In the genomic region with DNA sequence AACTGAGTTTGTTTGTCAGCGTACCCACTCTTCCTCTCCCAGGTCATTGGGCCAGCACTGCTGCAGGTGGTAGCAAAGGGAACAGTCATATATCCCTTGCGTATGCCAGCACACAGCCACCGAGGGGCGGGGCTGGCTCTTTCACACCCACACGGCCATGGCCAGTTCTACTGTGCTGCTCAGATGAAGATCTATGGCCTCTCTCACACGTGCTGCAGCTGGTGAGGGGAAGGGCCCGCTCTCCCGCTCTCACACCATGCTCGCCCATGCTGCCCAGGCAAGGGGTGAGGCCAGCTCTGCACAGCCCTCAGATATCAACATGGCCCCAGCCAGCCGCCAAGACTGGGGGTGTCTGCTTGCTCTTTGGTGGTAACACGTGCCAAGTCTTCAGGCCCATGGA, we compare ENCODE assay signal across 22 mouse cellular contexts. TPM values are rescaled to one million over a fixed set of nuclear protein-coding genes. Genes with fewer than 3 reads are reported as not detected.
DNase-seq lines count a peak whose midpoint lies in the region; ATAC-seq and TF ChIP-seq lines count a peak whose summit lies in the region.
"Had no signal": no experiment of that assay in that cellular context is flagged by ENCODE, and none has a peak within 500 bp of the region (broad histone marks: within the 10 kb centered on the region; RNA-seq: fewer than 3 reads in every experiment).

No protein-coding gene starts in this region.

- no peak for TF ChIP-seq CTCF in hindbrain, postnatal 0 days (IDR thresholded peaks at IDR 0.05; ENCODE audit: low read depth)

- 87% methylated on average over 11 of the region's 11 CpGs for WGBS in forebrain, embryonic 11.5 days
- WGBS in forebrain, embryonic 10.5 days, result 88% methylated on average over 11 of the region's 11 CpGs
- WGBS in hindbrain, postnatal 0 days, result 87% methylated on average over 11 of the region's 11 CpGs
- WGBS in hindbrain, embryonic 11.5 days, result 89% methylated on average over 11 of the region's 11 CpGs
- 86% methylated on average over 11 of the region's 11 CpGs for WGBS in midbrain, embryonic 11.5 days
- 90% methylated on average over 11 of the region's 11 CpGs for WGBS in midbrain, embryonic 15.5 days

- H3K4me2 ChIP-seq in forebrain, embryonic 11.5 days (ENCODE audit: low read depth, low read length, severe bottlenecking), result no peak overlapping the region
- H3K4me2 ChIP-seq in hindbrain, postnatal 0 days (ENCODE audit: low read depth, low read length), result no peak overlapping the region
- no peak overlapping the region for H3K4me2 ChIP-seq in hindbrain, embryonic 11.5 days (replicated peaks; ENCODE audit: low read depth, low read length)
- no peak overlapping the region for H3K4me2 ChIP-seq in midbrain, embryonic 11.5 days
- no peak overlapping the region for H3K4me2 ChIP-seq in midbrain, embryonic 15.5 days
- H3K4me2 ChIP-seq: heart, embryonic 11.5 days; hindbrain, embryonic 13.5 days; intestine, embryonic 15.5 days had no signal

- H3K27me3 ChIP-seq in forebrain, embryonic 11.5 days (ENCODE audit: control insufficient read depth, insufficient read depth, low read length), result no peaks in the 10 kb centered on the region
- H3K27me3 ChIP-seq in forebrain, embryonic 10.5 days (ENCODE audit: poor library complexity, severe bottlenecking), result no peaks in the 10 kb centered on the region
- H3K27me3 ChIP-seq in hindbrain, postnatal 0 days (ENCODE audit: insufficient read depth, low read length), result no peaks in the 10 kb centered on the region
- H3K27me3 ChIP-seq in hindbrain, embryonic 11.5 days (ENCODE audit: control insufficient read depth, insufficient read depth, low read length), result no peaks in the 10 kb centered on the region
- no peaks in the 10 kb centered on the region for H3K27me3 ChIP-seq in midbrain, embryonic 11.5 days (ENCODE audit: control insufficient read depth, insufficient read depth, low read length)
- no peaks in the 10 kb centered on the region for H3K27me3 ChIP-seq in midbrain, embryonic 15.5 days (replicated peaks)
- H3K27me3 ChIP-seq: hindbrain, embryonic 13.5 days; intestine, embryonic 15.5 days had no signal

- 0 out of 2 replicates have a peak, but pooled peaks have one; percentile 44 for ATAC-seq in forebrain, embryonic 11.5 days (replicated peaks; ENCODE audit: low FRiP score)
- peak; percentile 24; the same call in 1 of the 2 replicates for ATAC-seq in hindbrain, postnatal 0 days
- ATAC-seq in hindbrain, embryonic 11.5 days (ENCODE audit: low FRiP score), result no peak; the same call in 1 of the 2 replicates
- ATAC-seq in midbrain, embryonic 11.5 days (ENCODE audit: low FRiP score), result 0 out of 2 replicates have a peak, but pooled peaks have one; percentile 35
- no peak for ATAC-seq in midbrain, embryonic 15.5 days (replicated peaks)
- ATAC-seq: intestine, embryonic 15.5 days had no signal

- H3K4me1 ChIP-seq in forebrain, embryonic 11.5 days (replicated peaks; ENCODE audit: control insufficient read depth, insufficient read depth, low read length), result no peaks in the 10 kb centered on the region
- no peaks in the 10 kb centered on the region for H3K4me1 ChIP-seq in forebrain, embryonic 10.5 days
- H3K4me1 ChIP-seq in hindbrain, postnatal 0 days (ENCODE audit: insufficient read depth, low read length), result no peaks in the 10 kb centered on the region
- no peaks in the 10 kb centered on the region for H3K4me1 ChIP-seq in hindbrain, embryonic 11.5 days (replicated peaks; ENCODE audit: control insufficient read depth, insufficient read depth, low read length)
- H3K4me1 ChIP-seq in midbrain, embryonic 11.5 days (ENCODE audit: control insufficient read depth, insufficient read depth, low read length), result no peaks in the 10 kb centered on the region
- H3K4me1 ChIP-seq in midbrain, embryonic 15.5 days, result no peaks in the 10 kb centered on the region
- H3K4me1 ChIP-seq: hindbrain, embryonic 13.5 days; intestine, embryonic 15.5 days; midbrain, embryonic 10.5 days had no signal

- no peaks in the 10 kb centered on the region for H3K36me3 ChIP-seq in forebrain, embryonic 11.5 days (ENCODE audit: control insufficient read depth, insufficient read depth, low read length)
- H3K36me3 ChIP-seq in forebrain, embryonic 10.5 days (replicated peaks), result no peaks in the 10 kb centered on the region
- H3K36me3 ChIP-seq in hindbrain, postnatal 0 days (ENCODE audit: insufficient read depth, low read length), result no peaks in the 10 kb centered on the region
- no peaks in the 10 kb centered on the region for H3K36me3 ChIP-seq in hindbrain, embryonic 11.5 days (ENCODE audit: control insufficient read depth, insufficient read depth, low read length)
- no peaks in the 10 kb centered on the region for H3K36me3 ChIP-seq in midbrain, embryonic 11.5 days (ENCODE audit: control insufficient read depth, insufficient read depth, low read length)
- no peaks in the 10 kb centered on the region for H3K36me3 ChIP-seq in midbrain, embryonic 15.5 days (replicated peaks)
- H3K36me3 ChIP-seq: hindbrain, embryonic 13.5 days; intestine, embryonic 15.5 days; midbrain, embryonic 10.5 days had no signal

- no peak overlapping the region for H3K4me3 ChIP-seq in forebrain, embryonic 11.5 days (ENCODE audit: low read depth, low read length)
- no peak overlapping the region for H3K4me3 ChIP-seq in forebrain, embryonic 10.5 days
- H3K4me3 ChIP-seq in hindbrain, postnatal 0 days (ENCODE audit: low read length), result no peak overlapping the region
- H3K4me3 ChIP-seq in hindbrain, embryonic 11.5 days (ENCODE audit: low read depth, low read length), result no peak overlapping the region
- no peak overlapping the region for H3K4me3 ChIP-seq in midbrain, embryonic 11.5 days (ENCODE audit: low read depth, low read length)
- H3K4me3 ChIP-seq in midbrain, embryonic 15.5 days, result no peak overlapping the region
- H3K4me3 ChIP-seq: hindbrain, embryonic 13.5 days; intestine, embryonic 15.5 days; left cerebral cortex, adult 2 months; midbrain, embryonic 10.5 days had no signal

- H3K9me3 ChIP-seq in forebrain, embryonic 11.5 days (ENCODE audit: control insufficient read depth, low read length), result no peaks in the 10 kb centered on the region
- no peaks in the 10 kb centered on the region for H3K9me3 ChIP-seq in forebrain, embryonic 10.5 days
- no peaks in the 10 kb centered on the region for H3K9me3 ChIP-seq in hindbrain, postnatal 0 days (ENCODE audit: low read length)
- no peaks in the 10 kb centered on the region for H3K9me3 ChIP-seq in hindbrain, embryonic 11.5 days (ENCODE audit: control insufficient read depth, low read length)
- no peaks in the 10 kb centered on the region for H3K9me3 ChIP-seq in midbrain, embryonic 11.5 days (ENCODE audit: control insufficient read depth, low read length)
- H3K9me3 ChIP-seq in midbrain, embryonic 15.5 days, result no peaks in the 10 kb centered on the region
- H3K9me3 ChIP-seq: hindbrain, embryonic 13.5 days; intestine, embryonic 15.5 days; midbrain, embryonic 10.5 days had no signal

- no peak overlapping the region for H3K27ac ChIP-seq in forebrain, embryonic 11.5 days (ENCODE audit: low read depth, low read length)
- H3K27ac ChIP-seq in forebrain, embryonic 10.5 days, result no peak overlapping the region
- H3K27ac ChIP-seq in hindbrain, postnatal 0 days, result no peak overlapping the region
- H3K27ac ChIP-seq in hindbrain, embryonic 11.5 days (ENCODE audit: low read depth, low read length), result no peak overlapping the region
- H3K27ac ChIP-seq in midbrain, embryonic 11.5 days (ENCODE audit: low read depth, low read length), result no peak overlapping the region
- no peak overlapping the region for H3K27ac ChIP-seq in midbrain, embryonic 15.5 days
- H3K27ac ChIP-seq: hindbrain, embryonic 13.5 days; intestine, embryonic 15.5 days; left cerebral cortex, adult 2 months; midbrain, embryonic 10.5 days had no signal

- DNase-seq in forebrain, embryonic 11.5 days (ENCODE audit: low spot score), result no peak
- no peak for DNase-seq in forebrain, embryonic 10.5 days (ENCODE audit: extremely low spot score, low spot score)
- no peak for DNase-seq in hindbrain, postnatal 0 days (ENCODE audit: low spot score)
- no peak for DNase-seq in hindbrain, embryonic 11.5 days (ENCODE audit: low spot score)
- no peak for DNase-seq in midbrain, embryonic 11.5 days (ENCODE audit: low spot score, missing footprints)
- no peak for DNase-seq in c-Kit-positive CD71-positive TER-119-positive erythroid progenitor cells, embryonic 14.5 days (ENCODE audit: low spot score)
- DNase-seq: adrenal gland, postnatal 14 days; cerebellum, adult 8-10 months; cerebellum, postnatal 36 days; embryo, embryonic 11 days; gastrocnemius, postnatal 10 days; heart, postnatal 14 days; kidney, adult 9 months; lung, postnatal 10 days; thymus, adult 18-20 months; thymus, postnatal 36 days had no signal

- no peak overlapping the region for H3K9ac ChIP-seq in forebrain, embryonic 11.5 days (ENCODE audit: low read length)
- H3K9ac ChIP-seq in hindbrain, postnatal 0 days (replicated peaks; ENCODE audit: low read length), result no peak overlapping the region
- H3K9ac ChIP-seq in hindbrain, embryonic 11.5 days (ENCODE audit: low read depth, low read length), result no peak overlapping the region
- H3K9ac ChIP-seq in midbrain, embryonic 11.5 days (ENCODE audit: low read length), result no peak overlapping the region
- no peak overlapping the region for H3K9ac ChIP-seq in midbrain, embryonic 15.5 days
- H3K9ac ChIP-seq: hindbrain, embryonic 13.5 days; intestine, embryonic 15.5 days had no signal

RNA-seq across cellular contexts. Expression of a gene that starts 39.4 kb away (rescaled TPM):
- 52.2 and 54.2 TPM in 2 replicates for polyA plus RNA-seq in forebrain, embryonic 11.5 days (2014; fragmentation: Nextera tagmentation; extraction: Ambion mirVana)
- 60.5 and 61.0 TPM in 2 replicates for polyA plus RNA-seq in forebrain, embryonic 10.5 days (2016; fragmentation: Nextera tagmentation; extraction: Ambion mirVana)
- total RNA-seq in hindbrain, postnatal 0 days (2014; rRNA removed), result 12.1 and 22.4 TPM in 2 replicates
- 36.2 and 38.2 TPM in 2 replicates for polyA plus RNA-seq in hindbrain, postnatal 0 days (2015; fragmentation: Nextera tagmentation; extraction: Ambion mirVana)
- 55.2 and 56.2 TPM in 2 replicates for polyA plus RNA-seq in hindbrain, embryonic 11.5 days (2014; fragmentation: Nextera tagmentation; extraction: Ambion mirVana)
- polyA plus RNA-seq in midbrain, embryonic 11.5 days (2014; fragmentation: Nextera tagmentation; extraction: Ambion mirVana), result 60.2 and 60.4 TPM in 2 replicates
- 36.4 and 37.4 TPM in 2 replicates for polyA plus RNA-seq in midbrain, embryonic 15.5 days (2015; fragmentation: Nextera tagmentation; extraction: Ambion mirVana)

Comparison
In these comparisons a context has a peak if more than half of its experiments do, and no peak if none do; other contexts are left out.
1. ATAC-seq: peak in forebrain, embryonic 11.5 days (single experiment), hindbrain, postnatal 0 days (single experiment) and midbrain, embryonic 11.5 days (single experiment); none in hindbrain, embryonic 11.5 days (single experiment) and midbrain, embryonic 15.5 days (single experiment).